Mouse (Mus musculus) thymus, adult 2 months (tissue): ENCODE data around the gene Ube2e2.

Experiments
- CTCF ChIP-seq: fragments of 200-500 bp; IDR thresholded peaks from 2 replicates; pipeline ENCODE4 v1.5.1; 2012; ENCODE audit warnings: mild to moderate bottlenecking, control low read depth, low read length, moderate library complexity, borderline replicate concordance; ENCODE audit not compliant: control insufficient read depth, poor library complexity, insufficient read depth; ENCODE audit errors: extremely low read depth
- POLR2A ChIP-seq: fragments of 200-500 bp; IDR thresholded peaks from 2 replicates; pipeline ENCODE4 v1.6.1; 2012; ENCODE audit warnings: mild to moderate bottlenecking, low read length, control low read depth, moderate library complexity; ENCODE audit not compliant: control insufficient read depth, poor library complexity, insufficient read depth; ENCODE audit errors: extremely low read depth

DNA sequence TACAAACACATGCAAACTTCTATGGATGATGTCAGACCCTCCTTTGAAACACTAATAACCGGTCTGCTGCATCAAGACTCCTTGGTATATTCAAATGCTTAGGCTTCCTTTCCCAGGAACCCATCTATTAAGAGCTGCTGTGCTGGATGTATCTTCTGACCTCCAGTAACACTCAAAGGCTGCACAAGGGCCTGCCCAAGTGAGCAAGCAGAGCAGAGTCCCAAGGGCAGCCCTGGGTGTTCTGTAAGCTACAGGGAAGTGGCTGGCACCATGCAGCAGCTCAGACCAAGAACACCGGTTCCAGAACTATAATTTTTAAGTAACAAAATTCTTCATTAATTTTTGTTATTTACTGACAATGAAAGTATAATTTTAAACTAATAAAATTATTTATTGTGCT is 139.5 kb downstream of the Ube2e2 start:
- TF ChIP-seq CTCF (no peak), POLR2A (no peak)
